Mouse (Mus musculus) ES-Bruce4 (cell line): ENCODE data around the gene Cnot6l.

Source experiments
- CTCF ChIP-seq: IDR thresholded peaks from one replicate; pipeline ENCODE4 v1.8.1; 2011; ENCODE audit warnings: low read depth, low read length
- EP300 ChIP-seq: IDR thresholded peaks from 2 replicates; pipeline ENCODE4 v1.6.1; 2011; ENCODE audit warnings: low read depth, low read length; ENCODE audit not compliant: insufficient read depth
- POLR2A ChIP-seq: IDR thresholded peaks from one replicate; pipeline ENCODE4 v1.8.1; 2011; ENCODE audit warnings: low read length; ENCODE audit not compliant: insufficient read depth

- TF ChIP-seq CTCF (no peak), EP300 (no peak), POLR2A (no peak)
These were observed 20.0 kb upstream of the Cnot6l start for GRCm38 (mm10) chr5:96183987-96184386.
